Mouse (Mus musculus) intestine, embryonic 15.5 days (tissue): ENCODE data around the gene Rd3l. TPM values are rescaled to one million over a fixed set of nuclear protein-coding genes. Genes with fewer than 3 reads are reported as not detected.

ENCODE experiments used
- ATAC-seq: fragments of 200-750 bp; cut with Nextera tagmentation; 2 replicates; pipeline ENCODE4 v1.8.0; 2017; ENCODE audit warnings: moderate TSS enrichment, moderate library complexity
- H3K27ac ChIP-seq: fragments of 300-500 bp; sonication (generic); 2 replicates; pipeline ENCODE4 v1.5.1; 2015; ENCODE audit warnings: mild to moderate bottlenecking, inconsistent platforms
- H3K27me3 ChIP-seq: fragments of 300-500 bp; sonication (generic); replicated peaks from 2 replicates; pipeline ENCODE4 v1.6.1; 2015; ENCODE audit warnings: inconsistent platforms
- H3K36me3 ChIP-seq: fragments of 300-500 bp; sonication (generic); 2 replicates; pipeline ENCODE4 v1.6.1; 2015; ENCODE audit warnings: inconsistent platforms
- H3K4me1 ChIP-seq: fragments of 300-500 bp; sonication (generic); replicated peaks from 2 replicates; pipeline ENCODE4 v1.6.1; 2015; ENCODE audit warnings: inconsistent platforms
- H3K4me2 ChIP-seq: fragments of 300-500 bp; sonication (generic); replicated peaks from 2 replicates; pipeline ENCODE4 v1.6.1; 2015; ENCODE audit warnings: mild to moderate bottlenecking, inconsistent platforms
- H3K4me3 ChIP-seq: fragments of 300-500 bp; sonication (generic); replicated peaks from 2 replicates; pipeline ENCODE4 v1.5.1; 2015; ENCODE audit warnings: inconsistent platforms
- H3K9ac ChIP-seq: fragments of 300-500 bp; sonication (generic); 2 replicates; pipeline ENCODE4 v1.6.1; 2015; ENCODE audit warnings: inconsistent platforms
- H3K9me3 ChIP-seq: fragments of 300-500 bp; sonication (generic); 2 replicates; pipeline ENCODE4 v1.6.1; 2016; ENCODE audit warnings: inconsistent platforms
- WGBS: fragments of 180-500 bp; shearing (Covaris S2); methylation state at CpG from one replicate; pipeline ENCODE4 v1.1.7; 2015; 5-methylcytosine and 5-hydroxymethylcytosine counted together
- polyA plus RNA-seq: library from polyadenylated mRNA; unstranded; fragments of >200 nt; fragmentation: Nextera tagmentation; extraction: Ambion mirVana; gene quantifications from 2 replicates; pipeline ENCODE4 v1.2.1, GENCODE M21; 2015

The Rd3l gene
- polyA plus RNA-seq, 1 experiment from 2014 or later = not detected

GRCm38 (mm10) chr12:111992626-111993025 is 11.5 kb upstream of the Rd3l start:
- H3K27me3 ChIP-seq = no peaks in the 10 kb centered on the region
- 88% methylated on average over 5 of the region's 5 CpGs for WGBS
- ATAC-seq = no peak
- no peaks in the 10 kb centered on the region for H3K4me1 ChIP-seq
- H3K9me3 ChIP-seq = no peaks in the 10 kb centered on the region
- no peaks in the 10 kb centered on the region for H3K36me3 ChIP-seq
- no peak overlapping the region for H3K9ac ChIP-seq
- no peak overlapping the region for H3K4me3 ChIP-seq
- H3K27ac ChIP-seq = no peak overlapping the region
- no peak overlapping the region for H3K4me2 ChIP-seq

GRCm38 (mm10) chr12:111986756-111987155 is 5.6 kb upstream of the Rd3l start:
- no peak overlapping the region for H3K4me2 ChIP-seq
- H3K4me1 ChIP-seq = no peaks in the 10 kb centered on the region
- no peak overlapping the region for H3K27ac ChIP-seq
- no peaks in the 10 kb centered on the region for H3K27me3 ChIP-seq
- H3K9ac ChIP-seq = no peak overlapping the region
- WGBS = 48% methylated on average over 9 of the region's 9 CpGs
- ATAC-seq = no peak
- no peaks in the 10 kb centered on the region for H3K36me3 ChIP-seq
- no peaks in the 10 kb centered on the region for H3K9me3 ChIP-seq
- H3K4me3 ChIP-seq = no peak overlapping the region

DNA sequence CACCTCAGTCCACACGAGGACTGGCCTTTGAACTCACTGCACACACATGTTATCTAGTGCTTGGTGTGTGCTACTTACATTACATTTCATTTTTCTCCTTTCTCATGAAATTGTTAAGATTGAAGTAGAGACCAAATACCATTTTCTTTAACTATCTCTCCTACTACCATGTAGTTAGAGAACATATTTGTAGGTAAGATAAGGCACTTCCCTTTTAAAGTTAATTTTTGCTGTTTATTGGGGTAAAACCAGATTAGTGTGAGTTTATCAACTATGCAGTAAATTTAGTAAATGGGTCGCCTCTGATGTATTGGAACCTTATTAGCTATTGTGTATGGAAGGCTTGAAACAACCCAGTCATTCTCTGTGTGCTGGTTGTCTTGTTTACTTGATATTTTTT is 2.0 kb upstream of the Rd3l start:
- no peaks in the 10 kb centered on the region for H3K4me1 ChIP-seq
- no peak overlapping the region for H3K9ac ChIP-seq
- no peaks in the 10 kb centered on the region for H3K9me3 ChIP-seq
- no peak overlapping the region for H3K4me2 ChIP-seq
- 74% methylated on average over 2 of the region's 2 CpGs for WGBS
- no peaks in the 10 kb centered on the region for H3K27me3 ChIP-seq
- no peaks in the 10 kb centered on the region for H3K36me3 ChIP-seq
- no peak for ATAC-seq
- H3K27ac ChIP-seq = no peak overlapping the region
- no peak overlapping the region for H3K4me3 ChIP-seq

DNA sequence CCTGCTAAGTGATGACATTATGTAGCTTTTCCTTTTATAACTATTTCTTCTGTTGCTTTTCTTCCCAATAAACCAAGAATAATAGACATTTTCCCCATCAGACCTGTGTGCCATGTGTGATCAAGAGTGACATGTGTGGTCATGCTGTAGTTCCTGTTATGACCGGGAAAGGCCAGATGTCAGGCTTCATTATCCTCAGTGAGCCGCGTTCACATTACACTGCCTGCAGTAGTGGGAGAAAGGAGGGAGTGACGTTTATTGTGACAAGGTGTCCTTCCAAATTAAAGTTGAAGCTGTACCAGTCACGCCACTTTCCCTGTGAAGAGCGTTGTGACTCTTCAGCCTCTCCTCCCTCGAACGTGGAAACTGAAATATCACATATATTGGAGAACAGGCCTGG is 714 bp upstream of the Rd3l start:
- H3K4me1 ChIP-seq = 0 out of 2 replicates have a peak, but pooled peaks cover under 1% of the 10 kb centered on the region
- H3K27ac ChIP-seq = no peak overlapping the region
- H3K9ac ChIP-seq = no peak overlapping the region
- no peaks in the 10 kb centered on the region for H3K36me3 ChIP-seq
- no peaks in the 10 kb centered on the region for H3K27me3 ChIP-seq
- 80% methylated on average over 8 of the region's 8 CpGs for WGBS
- no peak overlapping the region for H3K4me2 ChIP-seq
- H3K4me3 ChIP-seq = no peak overlapping the region
- no peaks in the 10 kb centered on the region for H3K9me3 ChIP-seq
- no peak for ATAC-seq

DNA sequence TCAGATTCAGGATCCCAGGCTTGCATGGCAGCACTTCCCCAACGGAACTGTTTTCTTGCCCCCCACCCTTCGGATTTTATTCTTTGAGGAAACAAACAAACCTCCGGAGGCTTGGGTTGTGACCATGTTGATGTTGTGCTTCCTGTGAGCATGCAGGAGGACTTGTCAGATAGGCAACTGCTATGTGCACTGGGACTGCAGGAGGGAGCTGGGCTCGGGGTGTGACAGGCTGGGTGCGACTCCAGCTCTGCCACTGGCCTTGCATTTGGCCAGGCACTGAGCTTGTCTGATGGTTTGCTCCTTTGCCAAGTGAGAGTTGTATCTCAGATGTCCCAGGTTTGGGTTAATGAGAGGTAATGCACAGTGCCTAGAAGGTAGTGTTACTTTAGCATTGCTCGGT is 2.8 kb downstream of the Rd3l start:
- Histone ChIP-seq H3K9ac (no peak overlapping the region), H3K4me1 (0 out of 2 replicates have a peak, but pooled peaks cover 2% of the 10 kb centered on the region), H3K27ac (no peak overlapping the region), H3K4me3 (no peak overlapping the region), H3K9me3 (no peaks in the 10 kb centered on the region), H3K36me3 (no peaks in the 10 kb centered on the region), H3K4me2 (no peak overlapping the region), H3K27me3 (no peaks in the 10 kb centered on the region)
- WGBS = 75% methylated on average over 6 of the region's 6 CpGs
- no peak for ATAC-seq

DNA sequence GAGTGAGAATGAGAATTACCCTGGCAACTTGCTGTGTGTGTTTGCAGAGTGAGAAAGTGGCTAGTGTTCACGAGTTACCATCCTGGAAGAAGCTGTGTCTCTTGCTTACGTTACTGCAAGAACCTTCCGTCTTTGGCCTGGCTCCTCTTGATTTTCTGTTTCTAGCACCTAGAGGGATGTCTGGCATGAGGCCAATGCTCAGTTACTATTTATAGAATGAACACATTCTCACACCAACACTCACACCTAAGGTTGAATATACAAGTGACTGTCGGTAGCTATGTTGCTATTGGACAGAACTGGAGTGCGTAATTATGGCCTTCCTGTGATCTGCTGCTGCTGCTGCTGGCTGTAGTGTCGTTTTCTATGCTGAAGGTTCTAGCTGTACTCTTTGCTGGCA is 4.0 kb downstream of the Rd3l start:
- no peaks in the 10 kb centered on the region for H3K9me3 ChIP-seq
- WGBS = 37% methylated on average over 6 of the region's 6 CpGs
- no peaks in the 10 kb centered on the region for H3K36me3 ChIP-seq
- H3K4me2 ChIP-seq = no peak overlapping the region
- H3K27me3 ChIP-seq = no peaks in the 10 kb centered on the region
- H3K4me3 ChIP-seq = no peak overlapping the region
- 0 out of 2 replicates have a peak overlapping the region, but pooled peaks have one; percentile 19 for H3K27ac ChIP-seq
- no peak overlapping the region for H3K9ac ChIP-seq
- H3K4me1 ChIP-seq = 0 out of 2 replicates have a peak, but pooled peaks cover 2% of the 10 kb centered on the region
- ATAC-seq = no peak

- WGBS = 76% methylated on average over 6 of the region's 6 CpGs
- Histone ChIP-seq H3K4me1 (0 out of 2 replicates have a peak, but pooled peaks cover 2% of the 10 kb centered on the region), H3K9ac (no peak overlapping the region), H3K36me3 (no peaks in the 10 kb centered on the region), H3K4me3 (no peak overlapping the region), H3K27ac (no peak overlapping the region), H3K4me2 (no peak overlapping the region), H3K9me3 (no peaks in the 10 kb centered on the region), H3K27me3 (no peaks in the 10 kb centered on the region)
- ATAC-seq = no peak
Observed at GRCm38 (mm10) chr12:111974578-111974977, 6.5 kb downstream of the Rd3l start.

- ATAC-seq = no peak
Observed at GRCm38 (mm10) chr12:111972504-111972903, 8.6 kb downstream of the Rd3l start.

GRCm38 (mm10) chr12:111971231-111971686 is 9.9 kb downstream of the Rd3l start, which contains the start of gene Tdrd9:
Gene Tdrd9, plus strand, starts transcription at chr12:111971559.
- Histone ChIP-seq H3K4me3 (no peak within 1 kb of the TSS), H3K4me1 (no peaks in the 10 kb centered on the region), H3K27me3 (no peaks in the 10 kb centered on the region), H3K27ac (no peak within 1 kb of the TSS), H3K9ac (no peak within 1 kb of the TSS), H3K36me3 (no peaks in the 10 kb centered on the region), H3K9me3 (no peaks in the 10 kb centered on the region), H3K4me2 (no peak within 1 kb of the TSS)
- WGBS = 84% methylated on average over 18 of the region's 18 CpGs
- no peak for ATAC-seq

More at GRCm38 (mm10) chr12:111972504-111972903, 8.6 kb downstream of the Rd3l start:
- Histone ChIP-seq H3K4me3 (no peak overlapping the region), H3K4me1 (0 out of 2 replicates have a peak, but pooled peaks cover 2% of the 10 kb centered on the region), H3K9me3 (no peaks in the 10 kb centered on the region), H3K4me2 (no peak overlapping the region), H3K9ac (no peak overlapping the region), H3K27ac (no peak overlapping the region), H3K27me3 (no peaks in the 10 kb centered on the region), H3K36me3 (no peaks in the 10 kb centered on the region)
- 90% methylated on average over 10 of the region's 10 CpGs for WGBS

DNA sequence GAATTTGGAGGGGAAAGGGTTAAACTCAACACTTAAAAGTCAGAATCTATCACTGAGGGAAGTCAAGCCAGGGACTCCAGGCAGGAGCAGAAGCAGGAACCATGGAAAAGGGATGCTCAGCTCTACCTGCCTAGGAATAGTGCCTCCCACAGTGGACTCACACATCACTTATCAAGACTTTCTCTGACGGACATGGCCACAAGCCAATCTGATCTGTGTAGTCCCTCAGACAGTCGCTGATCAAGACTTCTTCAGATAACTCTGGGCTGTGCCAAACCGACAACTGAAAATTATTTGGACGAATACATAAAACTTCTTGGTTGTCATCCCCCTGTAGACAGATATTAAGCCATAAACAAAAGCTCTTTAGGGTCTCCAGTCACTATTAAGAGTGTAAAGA is 11.0 kb downstream of the Rd3l start:
- H3K27me3 ChIP-seq = no peaks in the 10 kb centered on the region
- no peak overlapping the region for H3K9ac ChIP-seq
- no peak overlapping the region for H3K4me2 ChIP-seq
- H3K9me3 ChIP-seq = no peaks in the 10 kb centered on the region
- 0 out of 2 replicates have a peak, but pooled peaks cover 9% of the 10 kb centered on the region for H3K4me1 ChIP-seq
- no peak overlapping the region for H3K27ac ChIP-seq
- H3K36me3 ChIP-seq = no peaks in the 10 kb centered on the region
- H3K4me3 ChIP-seq = no peak overlapping the region
- no peak for ATAC-seq
- 76% methylated on average over 4 of the region's 4 CpGs for WGBS

GRCm38 (mm10) chr12:111966683-111967173 is 14.4 kb downstream of the Rd3l start, which contains the start of gene Atp5mpl:
Gene Atp5mpl, minus strand, starts transcription at chr12:111966977.
- H3K4me2 ChIP-seq = peak within 1 kb of the TSS; percentile 74
- peak; percentile 96 for ATAC-seq
- under 1% methylated on average over 37 of the region's 37 CpGs for WGBS
- 0 out of 2 replicates have a peak, but pooled peaks cover 1% of the 10 kb centered on the region for H3K36me3 ChIP-seq
- no peaks in the 10 kb centered on the region for H3K9me3 ChIP-seq
- no peaks in the 10 kb centered on the region for H3K27me3 ChIP-seq
- H3K4me3 ChIP-seq = peak within 1 kb of the TSS; percentile 74
- H3K9ac ChIP-seq = peak within 1 kb of the TSS; percentile 83
- H3K27ac ChIP-seq = peak within 1 kb of the TSS; percentile 59; the same call in 1 of the 2 replicates
- 0 out of 2 replicates have a peak, but pooled peaks cover 9% of the 10 kb centered on the region for H3K4me1 ChIP-seq

DNA sequence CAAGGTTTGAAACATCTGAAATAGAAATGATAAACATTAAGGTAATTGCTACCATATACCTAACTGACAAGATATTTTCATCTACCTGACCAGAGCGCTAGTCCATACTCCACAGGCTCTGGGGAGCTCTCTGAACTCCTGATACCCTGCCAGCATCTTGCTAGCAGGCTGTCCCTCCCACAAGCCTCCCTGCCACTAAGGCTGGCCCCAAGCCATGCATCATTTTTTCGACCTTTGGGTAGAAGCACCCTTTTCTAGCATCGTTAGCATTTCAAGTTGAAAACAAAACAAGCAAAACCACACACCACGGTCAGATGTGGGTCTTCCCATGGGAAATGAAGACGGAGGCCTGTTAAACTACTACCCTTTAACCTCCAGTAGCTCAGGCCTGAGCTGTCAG is 17.8 kb downstream of the Rd3l start:
- Histone ChIP-seq H3K36me3 (peaks cover 24% of the 10 kb centered on the region), H3K9me3 (no peaks in the 10 kb centered on the region), H3K9ac (0 out of 2 replicates have a peak overlapping the region, but pooled peaks have one; percentile 9), H3K27ac (no peak overlapping the region), H3K4me2 (no peak overlapping the region), H3K27me3 (no peaks in the 10 kb centered on the region), H3K4me3 (no peak overlapping the region), H3K4me1 (0 out of 2 replicates have a peak, but pooled peaks cover 9% of the 10 kb centered on the region)
- 89% methylated on average over 5 of the region's 5 CpGs for WGBS
- no peak for ATAC-seq
